Mouse (Mus musculus): ENCODE measurements around the gene Atp1b1. TPM values are rescaled to one million over a fixed set of nuclear protein-coding genes. Genes with fewer than 3 reads are reported as not detected.

Gene Atp1b1
- 10.5 and 11.8 TPM in 2 replicates for polyA plus RNA-seq (2012)

DNA sequence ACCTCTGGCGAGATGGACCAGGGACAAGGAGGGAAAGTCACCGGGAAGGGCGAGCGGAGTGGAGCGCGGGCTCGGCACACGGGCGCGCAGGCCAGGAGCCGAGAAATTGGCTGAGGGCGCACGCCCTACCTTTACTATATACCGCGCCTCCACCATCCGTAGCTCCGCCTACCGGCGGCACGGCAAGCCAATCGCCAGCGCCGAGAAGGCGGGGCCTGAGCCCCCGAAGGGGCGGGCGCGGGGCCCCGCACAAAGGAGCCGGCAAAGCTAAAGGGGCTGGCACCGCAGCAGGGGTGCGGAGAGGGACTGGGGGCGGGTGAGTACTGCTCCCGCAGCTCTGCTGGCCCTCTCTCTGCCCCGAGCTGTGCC lies at the start of gene Atp1b1:
Gene Atp1b1 (minus strand): TSS at position 111 of the 369 bp plus-strand sequence.

Other genes with a start within 250 kb of the Atp1b1 start
- gene Slc19a2, start 209.3 kb downstream of the Atp1b1 start, polyA plus RNA-seq (2012): 12.8 and 13.3 TPM in 2 replicates
- 3.2 and 4.5 TPM in 2 replicates for gene Ccdc181, start 182.8 kb downstream of the Atp1b1 start, polyA plus RNA-seq (2012)
- 1.5 and 2.3 TPM in 2 replicates for gene Nme7, start 154.2 kb downstream of the Atp1b1 start, polyA plus RNA-seq (2012)
- 1.5 and 1.9 TPM in 2 replicates for gene Blzf1, start 150.9 kb downstream of the Atp1b1 start, polyA plus RNA-seq (2012)

Measured in megakaryocyte-erythroid progenitor cell, adult 5 weeks (primary cell).